Mouse (Mus musculus): ENCODE measurements at regions not wholly inside any gene's neighbourhood (a gene's known extent, or its start where the extent isn't known, plus 50 kb on each side); places are given as distances from the start of the nearest gene placed in this dataset.

DNA sequence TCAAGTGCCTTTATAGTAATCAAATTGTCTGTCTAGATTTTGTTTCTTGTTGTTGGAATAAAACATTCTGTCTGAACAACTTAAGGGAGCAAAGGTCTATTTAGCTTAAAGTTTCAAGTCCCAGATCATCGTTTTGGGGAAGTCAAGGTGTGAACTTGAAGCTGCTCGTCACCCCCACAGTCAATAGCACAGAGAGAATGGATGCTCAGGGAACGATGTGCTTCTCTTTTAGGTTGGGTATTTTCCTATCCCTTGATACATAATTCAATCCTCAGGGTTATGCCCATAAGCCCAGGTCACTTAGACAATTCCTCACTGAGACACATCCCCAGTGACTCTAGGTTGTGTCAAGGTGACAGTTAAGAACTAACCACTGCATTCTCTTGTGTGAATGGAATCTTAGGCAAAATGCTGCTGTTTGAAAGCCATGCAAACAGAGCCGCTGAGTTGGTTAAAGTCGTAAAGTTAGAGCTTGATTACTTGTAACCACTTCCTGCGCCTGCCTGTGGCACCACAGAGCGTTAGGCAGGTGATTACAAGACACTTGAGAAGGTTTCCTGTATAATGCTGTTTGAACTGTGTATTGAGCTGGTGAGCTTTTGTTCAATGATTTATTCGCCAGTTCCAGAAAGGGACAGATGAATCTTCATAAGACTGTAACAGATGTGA is 170.2 kb downstream of the Btg1 start:
- no peak for DNase-seq (ENCODE audit: low read depth, low spot score)

DNA sequence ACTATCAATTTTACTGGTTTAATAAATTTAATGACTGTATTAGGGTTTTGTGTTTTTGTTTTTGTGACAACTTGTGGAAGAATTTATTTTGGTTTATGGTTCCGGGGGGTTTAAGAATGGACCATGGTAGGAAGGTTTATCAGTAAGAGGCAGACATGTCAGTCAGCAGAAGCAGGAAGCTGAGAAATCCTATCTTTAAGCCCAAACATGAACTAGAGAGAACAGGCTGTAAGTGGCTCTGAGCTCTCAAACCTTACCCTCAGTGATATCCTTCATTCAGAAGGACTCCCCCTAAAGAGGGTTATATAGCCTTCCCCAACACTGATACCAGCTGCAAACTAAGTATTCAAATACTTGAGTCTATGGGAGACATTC is 170.8 kb downstream of the Btg1 start:
- no peak for DNase-seq (ENCODE audit: low read depth, low spot score)

DNA sequence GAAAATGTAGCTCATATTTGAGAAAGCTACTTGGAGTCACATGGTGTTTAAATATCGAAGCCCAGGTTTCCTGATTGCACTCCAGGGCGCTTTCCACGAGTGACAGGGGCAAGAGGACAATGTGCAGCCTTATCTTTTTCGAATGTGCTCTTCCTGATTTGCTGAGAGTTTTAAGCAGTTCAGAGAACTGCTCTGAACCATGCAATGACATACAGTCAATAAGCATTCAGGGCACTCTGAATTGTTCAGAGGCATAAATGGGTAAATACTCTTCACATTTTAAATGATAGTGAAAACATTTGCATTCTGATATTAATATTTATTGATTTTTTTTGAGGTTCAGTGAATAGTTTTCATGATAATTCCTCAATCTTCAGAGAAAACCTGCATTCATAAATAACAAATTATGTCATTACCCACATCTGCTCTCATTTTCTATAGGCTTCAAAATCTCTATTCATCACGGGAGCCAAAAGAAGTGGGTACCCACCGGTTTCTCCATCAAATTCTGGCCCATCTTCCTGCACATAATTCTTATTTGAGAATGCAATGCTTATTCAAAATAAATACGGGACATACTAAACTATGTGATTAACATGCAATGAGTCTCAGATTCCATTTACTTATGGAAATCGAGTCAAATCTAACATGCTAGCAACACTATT is 171.7 kb downstream of the Btg1 start:
- no peak for DNase-seq (ENCODE audit: low read depth, low spot score)

DNA sequence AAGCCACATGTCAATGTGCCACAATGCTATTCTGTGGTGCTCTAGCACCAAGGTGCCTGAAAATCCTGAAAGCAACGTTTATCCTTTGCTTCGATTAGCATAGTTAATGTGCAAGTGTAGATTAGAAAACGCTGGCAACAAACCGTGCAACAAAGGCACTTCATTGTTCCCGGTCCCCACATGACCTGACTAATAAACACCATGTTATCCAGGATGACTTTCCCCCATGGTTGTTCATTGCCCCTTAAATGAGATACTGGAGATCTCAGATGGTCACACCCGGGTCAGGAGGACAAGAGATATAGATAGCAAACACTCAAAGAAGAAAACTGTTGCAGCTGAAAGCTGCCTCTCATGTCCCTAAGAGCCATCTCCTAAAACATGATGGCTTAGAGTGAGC is 180.3 kb downstream of the Btg1 start:
- DNase-seq (ENCODE audit: low read depth, low spot score) = no peak

DNA sequence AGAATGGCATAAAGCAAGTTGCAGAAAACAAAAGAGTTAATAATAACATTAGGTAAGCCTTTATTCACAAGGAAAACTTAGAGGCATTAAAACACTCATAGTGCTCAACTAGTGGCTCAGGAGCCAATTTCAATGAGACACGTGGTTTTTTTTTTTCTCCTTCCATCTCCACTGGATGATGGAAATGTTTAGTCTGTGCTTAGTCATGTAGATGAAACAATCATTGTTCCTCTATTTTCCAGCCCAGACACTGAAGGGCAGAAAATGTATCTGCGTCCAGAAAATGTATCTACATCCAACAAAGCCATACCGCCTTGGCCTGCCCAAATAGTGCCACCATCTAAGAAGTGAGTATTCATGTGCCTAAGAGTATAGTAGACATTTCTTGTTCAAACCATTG is 184.0 kb downstream of the Btg1 start:
- no peak for DNase-seq (ENCODE audit: low read depth, low spot score)

DNA sequence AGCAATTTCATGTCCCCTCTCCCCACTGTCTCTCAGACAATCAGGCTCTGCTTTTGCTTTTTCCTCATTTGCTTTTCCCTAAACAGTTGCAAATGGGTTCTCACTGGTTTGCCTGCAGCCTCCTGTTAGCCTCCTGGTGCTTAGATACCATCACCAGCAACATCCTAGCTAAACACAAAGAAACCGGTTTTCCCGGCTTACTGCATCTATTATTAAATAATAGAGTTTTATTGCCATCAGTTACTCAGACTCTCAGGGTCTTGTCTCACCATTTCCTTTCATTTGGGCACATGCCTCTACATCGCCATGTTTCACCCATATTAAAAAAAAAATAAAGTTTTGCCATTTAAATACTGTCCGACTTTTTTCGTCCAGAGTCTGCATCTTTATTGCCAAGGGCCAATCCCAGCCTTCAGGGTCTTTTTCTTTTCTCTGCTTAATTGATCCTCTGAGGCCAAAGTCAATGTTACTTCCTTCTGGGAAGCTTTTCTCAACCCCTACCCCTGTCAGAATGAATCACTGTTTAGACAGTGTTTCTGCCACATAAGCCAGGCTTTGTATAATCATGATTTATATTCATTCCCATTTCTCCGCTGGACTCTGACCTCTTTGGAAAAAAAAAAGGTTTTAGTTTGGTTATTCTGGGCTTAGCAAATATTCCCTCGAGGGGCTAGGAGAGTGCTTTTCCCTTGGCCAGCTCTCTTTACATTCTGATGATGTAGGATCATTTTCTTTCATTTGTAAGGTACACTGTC is 187.4 kb downstream of the Btg1 start:
- no peak for DNase-seq (ENCODE audit: low read depth, low spot score)

DNA sequence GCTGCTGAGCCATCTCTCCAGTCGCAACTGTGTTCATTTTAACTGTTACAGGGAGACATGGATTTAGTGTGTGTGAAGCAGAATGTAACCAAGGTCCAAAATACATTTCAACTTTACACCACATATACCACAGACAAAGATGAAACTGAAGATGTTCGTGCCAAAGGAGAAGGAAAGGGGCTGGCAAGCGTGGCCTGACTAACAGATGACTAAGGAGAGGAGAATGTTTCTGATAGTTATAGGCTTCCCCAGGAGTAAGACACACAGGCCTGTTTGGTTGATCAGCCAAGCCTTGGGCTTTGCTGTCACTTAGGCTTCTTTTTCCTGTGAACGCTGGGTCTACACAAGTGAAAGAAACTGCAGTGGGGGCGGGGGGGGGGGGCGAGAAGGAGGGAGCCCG is 189.8 kb downstream of the Btg1 start:
- no peak for DNase-seq (ENCODE audit: low read depth, low spot score)

DNA sequence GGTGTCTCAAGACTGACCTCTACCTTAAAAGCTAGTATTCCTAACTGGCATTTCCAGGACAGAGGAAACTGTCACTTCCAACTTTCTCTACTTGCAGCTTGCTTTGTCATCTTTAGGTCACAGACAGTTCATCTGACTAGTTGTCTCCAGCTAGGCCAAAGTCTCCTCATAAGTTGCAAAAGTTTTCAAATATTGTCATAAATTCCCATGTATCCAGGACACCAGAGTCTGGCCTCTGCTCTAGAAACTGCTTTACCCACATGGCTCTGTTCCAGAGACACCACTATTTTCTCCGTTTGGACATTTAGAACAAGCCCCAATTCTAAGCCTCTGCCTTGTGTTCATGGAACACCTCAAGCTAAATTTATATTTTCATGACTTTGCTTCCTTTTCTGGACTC is 205.0 kb downstream of the Btg1 start:
- DNase-seq (ENCODE audit: low read depth, low spot score) = no peak

DNA sequence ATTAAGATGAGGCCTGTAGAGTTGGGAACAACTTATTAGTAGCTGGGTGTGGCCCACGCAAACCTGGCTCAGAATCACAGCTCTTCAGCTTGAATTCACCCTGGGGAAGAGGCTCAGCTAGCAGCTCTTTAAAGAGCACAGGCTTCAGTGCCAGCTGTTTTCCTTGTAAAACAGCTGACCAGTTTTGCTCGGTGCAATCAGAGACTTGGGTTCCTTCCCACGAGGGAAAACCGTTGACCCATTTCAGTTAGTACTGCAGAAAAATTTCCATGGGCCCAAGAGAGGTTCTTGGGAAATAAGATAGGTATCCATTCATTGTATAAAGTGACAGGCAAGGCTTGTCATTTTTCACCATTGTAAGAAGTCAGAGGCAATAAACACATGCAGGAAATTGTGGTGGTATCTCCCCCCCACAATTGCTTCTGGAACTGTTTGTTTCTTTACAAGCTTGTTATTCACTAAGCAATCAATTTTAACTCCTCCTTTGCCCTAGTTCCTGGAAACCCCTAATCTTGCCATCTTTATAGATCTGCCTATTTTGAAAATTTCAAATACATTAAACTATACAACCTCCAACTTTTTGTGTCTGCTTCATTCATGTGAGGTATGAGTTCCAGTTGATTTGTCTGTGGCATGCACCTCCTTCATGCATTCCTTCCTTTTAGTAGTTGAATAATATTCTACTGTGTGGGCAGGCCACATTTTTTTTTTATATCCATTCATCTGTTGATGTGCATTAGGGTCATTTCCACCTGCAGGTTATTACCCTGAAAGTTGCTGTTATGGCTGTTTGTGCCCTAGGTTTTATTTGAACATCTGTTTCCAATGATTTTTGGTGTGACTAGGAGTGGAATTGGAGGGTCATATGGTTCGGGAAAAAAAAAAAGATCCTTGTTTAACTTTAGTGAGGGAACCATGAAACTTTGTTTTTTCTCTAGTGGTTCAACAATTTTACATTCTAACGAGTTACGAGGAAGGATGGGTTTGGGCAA is 205.8 kb downstream of the Btg1 start:
- no peak for DNase-seq (ENCODE audit: low read depth, low spot score)

DNA sequence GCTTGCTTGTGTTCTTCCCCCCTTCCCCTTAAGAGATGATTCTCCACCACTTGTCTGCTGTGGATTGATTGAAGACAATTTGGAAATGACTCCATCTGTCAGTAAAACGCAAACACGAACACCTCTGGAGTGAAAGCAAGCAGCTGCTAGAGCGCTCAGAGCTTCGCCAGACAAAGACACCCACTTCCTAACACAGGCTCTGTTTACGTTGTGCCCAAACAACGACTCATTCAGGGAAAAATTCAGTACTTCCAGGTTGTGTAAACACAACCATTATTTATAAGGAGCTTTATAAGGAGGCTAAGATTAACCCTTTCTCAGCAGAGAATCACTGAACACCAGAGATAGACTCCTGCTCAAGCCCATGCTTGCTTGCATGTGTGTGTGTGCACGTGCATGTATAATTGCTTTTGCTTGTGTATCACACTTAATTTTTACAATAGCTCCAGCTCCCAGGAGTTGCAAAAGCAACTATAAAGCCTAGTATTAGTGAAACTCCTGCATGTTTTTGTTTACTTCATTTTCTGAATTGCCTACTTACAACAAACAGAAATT is 209.5 kb downstream of the Btg1 start:
- no peak for DNase-seq (ENCODE audit: low read depth, low spot score)

DNA sequence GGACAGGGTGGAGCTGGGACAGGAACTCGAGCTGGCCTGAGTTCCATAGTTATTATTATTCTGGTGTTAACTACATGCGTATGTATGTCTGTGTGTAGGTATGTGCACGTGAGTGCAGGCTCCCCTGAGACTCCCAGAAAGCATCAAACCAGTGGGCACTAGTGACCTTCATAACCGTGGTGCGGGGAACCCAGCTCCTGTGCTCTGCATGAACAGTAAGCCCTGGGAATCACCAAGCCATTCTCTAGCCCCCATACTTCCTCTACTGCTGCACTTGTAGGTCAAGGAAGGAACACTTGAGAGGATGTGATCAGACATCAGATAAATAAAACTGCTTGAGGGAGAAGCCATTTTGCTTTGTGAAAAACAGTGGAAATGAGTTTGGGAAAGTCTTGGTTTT is 211.2 kb downstream of the Btg1 start:
- DNase-seq (ENCODE audit: low read depth, low spot score) = no peak

DNA sequence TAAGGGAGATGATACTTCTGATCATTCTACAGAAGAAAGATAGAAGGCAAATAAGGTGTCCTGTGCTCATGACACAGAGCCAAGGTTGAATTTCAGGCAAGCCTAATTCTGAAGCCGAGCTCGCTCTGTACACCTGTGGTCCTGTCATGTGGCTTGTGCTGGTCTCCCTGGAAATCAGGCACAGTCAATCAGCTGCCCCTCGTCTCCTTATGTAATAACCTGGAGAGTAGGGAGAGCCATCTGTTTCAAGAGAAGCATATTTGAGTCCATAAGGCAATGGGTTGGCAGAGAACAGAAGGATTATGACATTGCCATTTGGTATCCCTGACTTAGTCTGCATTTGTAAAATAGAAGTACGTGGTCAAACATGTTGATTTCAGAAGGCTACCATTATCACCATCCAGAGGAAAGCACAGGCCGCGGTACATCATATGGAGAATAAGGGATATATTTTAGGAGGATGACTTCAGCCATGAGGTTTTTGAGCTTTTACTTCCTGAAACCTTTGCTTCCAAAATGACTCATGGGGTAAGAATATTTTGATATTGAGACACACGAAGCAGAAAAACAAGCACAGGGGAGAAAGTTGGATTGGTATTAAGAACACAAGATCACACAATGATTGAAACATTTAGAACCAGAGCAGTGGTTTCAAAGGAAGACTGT is 211.9 kb downstream of the Btg1 start:
- DNase-seq (ENCODE audit: low read depth, low spot score) = no peak

DNA sequence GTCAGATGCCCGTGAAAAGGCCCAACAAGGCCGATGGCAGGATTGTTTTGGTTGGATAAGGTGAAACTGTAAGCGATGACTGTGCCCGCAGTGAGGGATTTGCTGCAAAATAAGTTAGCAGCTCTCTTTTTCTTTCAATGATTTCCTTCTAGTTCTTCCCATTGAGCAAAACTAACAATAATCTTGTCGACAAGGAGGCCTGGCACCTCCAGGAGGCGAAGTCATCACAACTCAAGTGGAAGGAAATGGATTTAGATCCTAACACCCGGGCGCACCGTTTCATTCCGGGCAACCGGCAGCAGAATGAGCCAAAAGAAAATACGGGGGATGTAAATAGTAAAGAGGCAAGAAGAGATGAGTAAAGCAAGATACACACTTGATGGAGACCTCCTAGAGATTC is 214.3 kb downstream of the Btg1 start:
- no peak for DNase-seq (ENCODE audit: low read depth, low spot score)

DNA sequence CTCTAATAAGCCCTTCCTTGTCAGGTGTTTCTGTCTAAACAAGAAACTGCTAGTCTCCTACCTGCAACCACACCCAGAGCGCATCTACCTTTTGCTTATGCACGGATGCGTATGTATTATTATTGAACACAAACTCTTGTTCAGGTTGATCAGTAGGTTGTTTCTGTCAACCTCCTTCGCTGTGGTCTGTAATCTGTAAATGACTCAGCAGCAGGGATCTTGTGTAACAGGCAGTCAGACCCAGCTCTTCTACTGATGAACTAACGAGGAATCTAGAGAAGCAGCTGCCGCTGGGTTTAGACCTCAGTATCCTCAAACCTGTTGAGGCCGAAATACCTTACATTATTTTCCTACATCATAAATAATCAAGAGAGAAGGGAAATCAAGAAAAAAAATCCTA is 220.4 kb downstream of the Btg1 start:
- no peak for DNase-seq (ENCODE audit: low read depth, low spot score)

DNA sequence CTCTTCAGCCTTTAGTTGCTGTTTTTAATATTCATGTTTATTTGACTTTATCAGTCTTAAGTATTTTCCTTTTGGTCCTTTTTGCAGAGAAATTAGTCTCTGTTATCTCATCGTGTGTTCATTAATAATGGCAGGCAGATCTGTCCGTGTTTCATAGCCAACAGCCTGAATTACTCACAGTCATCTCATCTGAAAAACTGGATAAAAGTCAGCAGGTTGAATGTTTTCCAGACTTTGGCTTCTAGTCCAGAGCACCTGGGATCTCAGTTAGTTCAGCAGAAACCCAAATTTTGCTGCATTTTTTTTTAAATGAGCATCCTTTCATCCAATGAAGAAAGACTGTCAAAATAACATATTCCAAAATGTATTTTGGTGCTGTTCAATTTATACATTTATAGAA is 224.3 kb downstream of the Btg1 start:
- DNase-seq (ENCODE audit: low read depth, low spot score) = no peak

DNA sequence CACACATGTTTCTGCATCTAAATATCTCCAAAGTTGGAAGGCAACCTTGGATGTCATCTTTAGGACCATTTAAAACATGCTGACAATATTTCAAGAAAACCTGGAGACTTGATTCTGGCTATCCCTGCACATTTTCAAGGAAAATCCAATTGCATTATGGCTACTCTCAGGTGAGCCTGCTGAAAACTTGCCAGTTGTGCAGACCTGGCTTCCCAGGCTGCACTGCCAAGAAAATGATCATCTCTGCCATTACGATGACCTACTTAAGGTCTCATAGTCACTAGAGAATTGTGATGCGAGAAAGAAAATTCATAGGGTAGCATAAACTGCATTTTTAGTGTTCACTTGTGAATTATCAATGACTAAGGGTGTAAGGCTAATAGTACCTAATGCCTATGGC is 225.2 kb downstream of the Btg1 start:
- no peak for DNase-seq (ENCODE audit: low read depth, low spot score)

DNA sequence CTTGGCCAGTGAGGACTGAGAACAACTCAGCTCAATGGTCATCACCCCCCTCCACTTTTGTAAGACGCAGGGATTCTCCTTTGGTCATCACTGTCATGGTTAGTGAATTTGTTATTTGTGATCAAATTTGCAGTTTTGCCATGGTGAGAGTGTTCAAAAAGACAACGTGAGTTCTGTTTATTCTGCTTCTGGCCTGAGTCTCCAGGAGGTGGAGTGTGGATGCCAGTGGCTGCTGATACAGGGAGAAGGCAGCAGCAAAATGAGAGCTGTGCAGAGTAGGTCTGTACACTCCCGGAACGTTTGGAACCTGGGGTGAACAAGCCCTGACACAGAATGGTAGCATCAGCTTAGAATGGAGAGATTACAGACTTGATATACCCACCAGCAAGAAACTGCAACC is 229.1 kb downstream of the Btg1 start:
- no peak for DNase-seq (ENCODE audit: low read depth, low spot score)

DNA sequence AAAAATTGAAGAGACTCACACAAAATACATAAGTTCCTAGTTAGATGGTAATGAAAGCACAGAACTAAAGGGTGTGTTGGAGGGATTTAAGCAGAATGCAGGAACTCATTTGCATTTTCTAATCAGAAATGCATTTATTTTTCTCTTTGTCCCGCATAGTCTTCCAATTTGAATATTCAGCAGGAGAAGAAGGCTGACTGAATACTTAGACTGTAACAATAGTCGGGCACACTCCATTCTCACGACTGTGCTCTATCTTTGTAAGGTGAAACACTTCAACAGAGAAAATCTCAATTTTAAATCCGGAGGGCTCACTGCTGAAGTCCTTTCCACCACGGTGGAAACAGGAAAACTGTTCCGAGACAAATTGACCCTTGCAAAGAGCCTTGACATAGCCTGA is 230.2 kb downstream of the Btg1 start:
- DNase-seq (ENCODE audit: low read depth, low spot score) = no peak

DNA sequence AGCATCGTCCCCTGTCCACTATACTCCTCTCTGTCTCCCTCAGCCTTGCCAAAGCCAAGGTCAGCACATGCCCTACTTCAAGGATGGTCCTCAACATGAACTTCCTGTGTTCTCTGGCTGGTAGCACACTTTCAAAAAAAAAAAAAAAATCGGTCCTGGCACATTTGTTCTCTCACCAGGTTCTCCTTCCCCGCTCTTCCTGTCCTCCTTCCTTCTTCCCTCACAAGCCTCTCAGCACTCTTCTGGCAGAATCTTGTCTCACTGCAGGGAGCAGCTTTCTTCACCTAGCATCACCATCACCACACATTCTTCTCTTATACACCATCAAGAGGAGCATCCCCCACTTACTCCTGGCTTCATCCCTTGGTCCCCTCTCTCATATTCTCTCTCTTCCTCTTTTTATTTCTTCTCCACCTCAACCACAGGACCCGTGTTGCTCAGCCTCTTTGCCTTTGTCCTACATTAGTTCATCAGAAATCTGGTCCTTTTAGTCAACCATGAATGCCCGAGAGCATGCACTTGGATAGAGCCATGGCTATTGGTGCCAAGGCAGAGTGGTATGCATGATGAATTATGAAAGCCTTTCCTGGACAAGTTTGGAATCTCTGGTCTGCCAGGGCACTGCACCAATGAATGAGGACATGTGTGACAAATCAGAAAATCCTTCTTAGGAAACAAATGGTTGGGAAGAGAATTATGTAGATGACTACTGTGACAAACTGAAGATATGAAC is 230.8 kb downstream of the Btg1 start:
- DNase-seq (ENCODE audit: low read depth, low spot score) = no peak

DNA sequence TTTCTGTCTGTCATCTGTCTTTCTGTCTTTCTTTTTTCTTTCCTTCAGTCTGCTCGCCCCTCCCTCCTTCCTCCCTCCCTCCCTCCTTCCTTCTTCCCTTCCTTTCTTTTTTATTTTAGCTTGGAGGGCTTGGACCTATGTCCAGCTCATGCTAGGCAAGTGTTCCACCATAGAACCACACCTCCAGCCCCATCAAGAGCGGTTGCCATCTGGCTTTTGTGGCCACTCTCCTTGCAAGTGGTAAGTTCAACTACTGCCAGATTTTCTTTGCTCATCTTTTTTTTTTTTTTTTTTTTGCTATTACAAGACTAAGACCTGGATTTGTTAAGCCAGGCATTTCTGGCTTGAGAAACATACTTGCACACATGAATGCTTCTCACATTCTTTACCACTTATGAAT is 231.7 kb downstream of the Btg1 start:
- no peak for DNase-seq (ENCODE audit: low read depth, low spot score)

Data from retina, postnatal 7 days (tissue).